Mouse (Mus musculus) right cerebral cortex, postnatal 36 days (tissue): ENCODE measurements at regions not wholly inside any gene's neighbourhood (a gene's known extent, or its start where the extent isn't known, plus 50 kb on each side); places are given as distances from the start of the nearest gene placed in this dataset.

ENCODE experiments used
- DNase-seq, 2 experiments: peaks; one replicate each; pipeline ENCODE4 v3.0.0; 2022; ENCODE audit warnings: low spot score in 2 of 2, mixed read lengths in 1 of 2

GRCm38 (mm10) chr5:101297511-101298102, 367.2 kb downstream of the Nkx6-1 start:
- DNase-seq, result no peak

DNA sequence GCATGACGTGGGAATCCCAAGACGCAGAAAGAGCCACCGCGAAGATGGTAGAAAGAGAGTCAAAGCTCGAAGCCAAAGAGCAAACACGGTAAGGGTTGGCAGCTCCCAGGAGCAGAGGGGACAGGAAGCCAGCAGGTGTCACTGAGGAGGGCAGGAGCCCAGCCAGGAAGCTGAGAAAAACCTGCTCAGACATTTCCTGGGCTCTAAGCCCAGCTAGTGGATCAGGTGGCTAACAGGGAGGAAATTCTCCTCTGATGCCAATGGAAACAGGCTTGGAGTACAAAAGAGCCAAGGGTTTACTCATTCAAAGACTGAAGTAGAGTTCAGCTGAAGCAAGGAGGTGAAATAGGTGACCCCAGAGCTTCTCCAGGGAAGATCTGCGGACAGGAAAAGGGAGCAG, 368.9 kb downstream of the Nkx6-1 start:
- DNase-seq, result no peak

DNA sequence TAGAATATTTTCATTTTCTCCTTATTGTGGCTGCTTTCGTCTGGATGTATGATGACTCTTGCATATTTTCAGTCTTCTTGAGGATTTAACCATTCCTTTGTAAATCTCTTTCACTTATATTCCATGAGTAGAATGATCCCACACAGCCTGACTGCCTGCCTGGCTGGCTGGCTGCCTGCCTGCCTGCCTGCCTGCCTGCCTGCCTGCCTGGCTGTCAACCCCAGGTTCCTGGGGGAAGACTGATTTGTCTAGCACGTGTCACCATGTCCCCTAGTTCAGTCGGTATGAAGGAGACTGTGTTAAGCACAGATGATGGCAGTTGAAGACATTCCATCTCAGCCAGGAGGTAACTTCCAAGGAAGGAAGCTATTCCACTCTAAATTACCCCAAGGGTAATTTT, 370.8 kb downstream of the Nkx6-1 start:
- DNase-seq, result no peak

DNA sequence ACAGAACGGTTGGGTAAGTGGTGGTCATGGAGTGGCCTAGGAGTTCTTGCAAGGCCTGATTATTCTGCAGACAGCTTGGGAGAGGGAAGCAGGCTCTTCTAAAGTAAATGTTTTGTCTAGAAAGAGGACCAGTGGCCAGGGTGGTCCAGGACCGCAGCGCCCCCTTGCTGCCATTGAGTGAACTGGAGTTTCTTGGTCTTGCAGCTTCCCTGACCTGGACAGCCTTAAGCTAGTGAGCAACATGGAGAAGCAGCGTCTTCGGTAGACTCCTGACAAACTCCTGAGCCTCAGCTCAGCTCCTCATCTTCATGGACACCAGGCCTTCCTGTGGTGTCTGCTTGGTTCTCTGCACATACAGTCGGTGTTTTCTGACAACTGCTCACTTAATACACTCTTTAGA, 376.4 kb downstream of the Nkx6-1 start:
- no peak for DNase-seq

- no peak for DNase-seq
Measured at GRCm38 (mm10) chr5:101285941-101286340, 378.9 kb downstream of the Nkx6-1 start.

- DNase-seq, result no peak
Measured at GRCm38 (mm10) chr5:101250474-101250873, 405.0 kb downstream of the Gpat3 start.

DNA sequence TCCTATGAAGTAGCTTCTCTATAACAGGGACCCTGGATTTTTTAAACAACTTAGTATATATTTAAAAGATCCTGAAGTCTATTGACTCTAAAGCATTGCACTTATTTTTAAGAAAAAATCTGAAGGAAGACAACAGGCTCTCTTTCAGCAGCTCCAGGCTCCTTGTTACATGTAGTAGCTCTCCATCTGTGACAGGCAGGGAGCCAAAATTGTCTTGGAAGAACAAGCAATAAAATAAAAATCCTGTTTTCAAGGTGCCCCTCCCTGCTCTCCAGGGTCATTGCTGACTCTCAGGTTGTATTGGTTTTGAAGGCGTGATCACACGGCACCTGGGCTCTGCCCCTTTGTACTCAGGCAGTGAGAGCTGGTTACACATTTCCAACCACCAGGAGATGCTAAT, 397.1 kb downstream of the Gpat3 start:
- DNase-seq, result peak; percentile 10 to 15

- DNase-seq, result no peak
Measured at GRCm38 (mm10) chr5:101239298-101240118, 394.0 kb downstream of the Gpat3 start.

DNA sequence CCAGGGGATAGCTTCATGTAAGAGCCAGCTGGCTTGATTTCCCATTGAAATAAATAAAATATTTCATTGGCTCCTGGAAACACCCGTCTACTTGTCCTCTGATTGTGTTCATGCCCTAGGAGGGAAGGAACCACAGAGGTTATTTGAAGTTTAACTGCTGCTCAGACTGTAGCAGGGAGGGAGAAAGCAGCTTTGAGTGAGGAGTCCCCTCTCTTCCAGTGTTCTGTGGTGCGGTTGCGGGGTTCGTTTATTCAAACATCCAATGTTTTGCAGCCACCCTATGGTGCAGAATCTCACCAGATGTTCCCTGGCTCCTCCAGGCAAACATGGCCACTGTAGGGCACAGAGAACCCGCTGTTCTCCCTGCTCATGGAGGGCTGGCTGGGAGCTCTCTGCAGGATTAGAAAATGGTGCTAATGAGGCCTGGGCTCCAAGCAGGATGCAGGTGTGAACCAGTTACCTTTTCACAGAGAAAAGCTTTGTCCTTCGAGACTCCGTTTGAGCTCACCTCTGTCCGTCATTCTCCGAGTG, 390.7 kb downstream of the Gpat3 start:
- DNase-seq, result no peak

DNA sequence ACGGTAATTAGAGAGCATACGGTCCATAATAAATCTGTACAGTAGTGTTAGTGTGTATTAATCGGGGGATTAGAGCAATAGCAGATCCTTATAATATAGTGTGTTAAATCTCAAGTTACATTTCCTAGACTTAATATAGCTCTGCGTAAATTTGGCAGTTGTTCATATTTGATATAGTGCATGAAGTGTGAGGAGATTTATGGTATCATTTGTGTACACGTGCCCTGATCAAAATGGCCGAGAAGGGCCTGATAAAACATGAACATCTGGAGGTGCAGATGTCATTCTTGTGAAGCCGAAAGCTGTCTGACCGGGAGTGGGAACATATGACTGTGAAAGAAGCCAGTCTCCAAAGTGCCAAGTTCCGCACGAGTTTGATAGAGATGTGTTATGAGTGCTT, 376.9 kb downstream of the Gpat3 start:
- no peak for DNase-seq

GRCm38 (mm10) chr5:101218082-101218481, 372.6 kb downstream of the Gpat3 start:
- DNase-seq, result no peak

DNA sequence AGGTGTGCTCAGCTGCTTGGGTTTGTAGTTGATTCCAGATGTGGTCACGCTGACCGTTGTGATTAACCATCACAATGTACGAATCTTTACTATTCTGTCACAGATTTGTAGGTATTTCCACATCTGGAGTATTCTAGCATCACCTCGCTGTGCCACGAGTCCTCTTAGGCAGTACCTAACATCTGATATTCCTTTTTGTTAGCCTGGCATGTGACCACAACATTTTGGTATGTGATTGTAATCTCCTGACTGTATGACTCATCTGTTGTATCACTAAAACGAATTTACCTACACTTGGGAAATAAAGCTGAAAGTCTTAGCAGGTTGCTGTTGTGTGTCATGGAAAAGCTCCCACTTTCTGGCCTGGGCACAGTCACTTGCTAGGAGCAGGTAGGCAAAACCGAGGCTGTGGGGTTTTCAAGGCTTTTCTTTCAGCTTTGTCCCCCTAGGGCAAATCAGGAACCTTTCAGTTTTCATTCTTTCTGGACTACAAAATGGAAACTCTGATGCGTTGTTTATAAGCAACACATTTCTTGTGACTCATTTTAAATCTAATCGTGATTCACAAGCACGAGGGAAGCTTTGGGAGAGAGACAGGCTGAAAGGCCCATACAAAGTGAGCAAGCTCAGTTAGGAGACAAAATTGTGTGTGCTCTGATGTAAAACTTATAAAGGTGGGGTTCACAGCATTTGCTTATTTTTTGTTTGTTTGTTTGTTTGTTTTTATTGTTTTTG, 371.5 kb downstream of the Gpat3 start:
- no peak for DNase-seq

DNA sequence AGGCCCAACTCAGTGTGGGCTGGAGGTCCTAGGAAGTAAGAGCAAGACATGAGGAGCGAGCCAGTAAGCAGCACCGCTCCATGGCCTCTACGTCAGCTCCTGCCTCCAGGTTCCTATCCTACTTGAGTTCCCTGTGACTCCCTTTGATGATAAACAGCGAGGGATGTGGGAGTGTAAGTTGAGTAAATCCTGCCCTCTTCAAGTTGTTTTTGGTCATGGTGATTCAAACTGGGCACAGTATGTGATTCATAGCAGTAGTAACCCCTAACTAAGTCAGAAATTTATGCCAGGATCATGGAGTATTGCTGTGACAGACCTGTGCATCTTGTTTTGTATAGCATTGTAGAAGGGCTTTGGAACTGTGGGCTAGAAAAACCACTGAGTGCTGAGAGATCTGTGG, 366.5 kb downstream of the Gpat3 start:
- no peak for DNase-seq

- DNase-seq, result no peak
Measured at GRCm38 (mm10) chr5:101208150-101208549, 362.6 kb downstream of the Gpat3 start.

GRCm38 (mm10) chr5:101195501-101195900, 350.0 kb downstream of the Gpat3 start:
- DNase-seq, result no peak

DNA sequence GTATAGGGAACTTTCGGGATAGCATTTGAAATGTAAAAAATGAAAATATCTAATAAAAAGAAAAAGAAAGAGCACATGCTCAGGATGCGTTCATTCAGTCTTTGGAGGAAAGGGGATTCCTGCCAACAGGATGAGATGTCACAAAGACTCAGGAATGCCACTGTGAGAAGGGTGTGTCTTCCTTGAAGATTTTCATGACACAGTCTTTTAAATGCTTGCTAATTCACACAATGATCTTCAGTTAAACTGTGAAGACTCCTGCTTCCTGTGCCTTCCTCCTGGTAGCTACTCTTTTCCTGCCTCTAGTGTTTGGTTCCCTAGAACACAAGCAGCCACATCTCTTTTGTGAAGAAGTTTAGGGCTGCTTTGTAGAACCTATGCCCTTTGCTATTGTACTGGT, 345.5 kb downstream of the Gpat3 start:
- no peak for DNase-seq

DNA sequence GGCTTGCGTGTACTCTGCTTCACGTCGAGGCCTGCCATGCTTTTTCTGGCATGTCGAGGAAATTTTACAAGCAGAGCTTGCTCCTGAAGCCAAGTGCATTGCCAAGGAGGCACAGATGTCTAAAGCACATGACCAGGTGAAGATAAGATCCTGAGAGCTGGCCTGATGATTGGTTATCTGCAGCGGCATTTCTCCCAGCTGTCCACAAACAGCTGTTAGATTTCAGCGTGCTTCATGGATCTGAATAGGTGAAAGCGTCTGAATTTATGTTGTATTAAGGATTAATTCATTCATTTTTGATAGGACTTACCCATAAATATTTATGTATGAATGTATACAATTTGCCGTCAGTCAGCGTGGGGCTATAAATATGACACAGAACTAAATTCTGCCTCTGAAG, 327.7 kb downstream of the Gpat3 start:
- no peak for DNase-seq

DNA sequence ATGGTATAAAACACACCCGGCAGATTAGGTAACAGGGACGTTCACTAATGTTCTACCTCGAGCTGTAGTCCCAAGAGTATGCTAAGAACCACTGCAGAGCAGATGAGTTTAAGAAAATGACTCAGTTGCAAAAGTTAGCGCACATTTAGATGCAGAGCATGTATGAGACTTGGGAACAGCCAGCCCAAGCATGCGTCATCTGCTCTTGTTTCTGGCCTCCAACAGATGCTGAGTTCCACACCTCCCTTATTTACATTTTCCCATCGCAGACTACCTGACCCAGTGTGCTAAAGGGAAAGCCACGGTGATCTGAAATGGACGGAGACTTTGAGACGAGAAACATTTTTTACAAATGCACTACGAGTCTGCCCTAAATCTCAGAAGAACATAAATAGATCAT, 327.3 kb downstream of the Gpat3 start:
- peak; percentile 5 to 48 for DNase-seq

GRCm38 (mm10) chr5:101169074-101169473, 323.6 kb downstream of the Gpat3 start:
- no peak for DNase-seq

GRCm38 (mm10) chr5:101163624-101164213, 318.2 kb downstream of the Gpat3 start:
- DNase-seq, result no peak

GRCm38 (mm10) chr5:101163112-101163511, 317.6 kb downstream of the Gpat3 start:
- DNase-seq, result no peak

DNA sequence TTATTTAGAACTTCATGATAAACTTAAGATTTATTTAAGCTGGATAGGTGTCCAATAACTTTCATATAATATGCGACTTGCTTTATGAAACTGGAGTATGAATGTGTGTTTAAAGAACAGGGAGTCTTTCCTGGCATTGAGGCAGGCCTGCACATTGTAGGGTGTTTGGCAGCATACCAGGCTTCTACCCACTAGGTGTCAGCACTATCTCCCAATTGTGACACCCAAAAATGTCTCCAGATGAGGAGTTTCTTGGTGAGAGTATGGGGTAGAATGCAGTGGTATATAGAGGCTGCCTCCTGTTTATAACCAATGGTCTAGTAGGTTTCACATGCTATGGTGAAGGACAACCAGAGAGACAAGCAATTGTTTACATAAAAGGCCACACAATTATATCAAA, 311.9 kb downstream of the Gpat3 start:
- no peak for DNase-seq
